Mouse (Mus musculus): Measurements from ENCODE around the gene Fzd10. TPM values are rescaled to one million over a fixed set of nuclear protein-coding genes. Genes with fewer than 3 reads are reported as not detected.

Fzd10 gene
- total RNA-seq, 1 experiment from 2014 or later: not detected

DNA sequence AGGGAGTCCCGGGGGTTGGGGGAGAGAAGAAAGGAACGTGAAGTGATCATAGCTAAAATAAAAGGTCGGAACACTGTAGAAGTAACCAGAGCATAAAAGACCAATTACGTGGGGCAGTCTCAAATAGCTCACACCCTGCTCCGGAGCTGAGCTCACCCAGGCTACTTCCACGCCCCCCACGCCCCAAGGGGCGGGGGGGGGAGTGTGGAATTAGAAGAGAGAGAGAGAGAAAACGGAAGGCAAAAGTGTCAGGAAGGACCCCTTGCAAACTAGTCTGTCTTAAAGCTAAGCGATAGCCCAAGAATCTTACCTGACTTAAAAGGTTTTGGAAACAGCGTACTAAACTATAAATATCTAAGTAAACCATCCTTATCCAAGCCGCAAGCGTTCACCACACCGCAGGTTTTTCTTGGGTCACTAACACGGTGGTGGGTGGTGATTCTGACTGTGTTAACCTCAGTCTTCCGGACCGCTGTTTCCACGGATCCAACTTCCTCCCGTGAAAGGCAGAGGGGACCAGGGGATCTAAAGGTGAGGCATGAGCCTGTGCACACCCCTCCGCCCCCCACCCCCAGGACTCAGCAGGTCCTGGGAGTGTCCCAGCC, 1.8 kb upstream of the Fzd10 start:
- ATAC-seq (replicated peaks; ENCODE audit: insufficient number of reproducible peaks, low FRiP score, low TSS enrichment, poor library complexity, severe bottlenecking): no peak

- no peak for ATAC-seq (replicated peaks; ENCODE audit: insufficient number of reproducible peaks, low FRiP score, low TSS enrichment, poor library complexity, severe bottlenecking)
These were observed 1.1 kb upstream of the Fzd10 start for GRCm38 (mm10) chr5:128599365-128600071.

GRCm38 (mm10) chr5:128601036-128602019, 684 bp downstream of the Fzd10 start:
- ATAC-seq (replicated peaks; ENCODE audit: insufficient number of reproducible peaks, low FRiP score, low TSS enrichment, poor library complexity, severe bottlenecking): no peak

DNA sequence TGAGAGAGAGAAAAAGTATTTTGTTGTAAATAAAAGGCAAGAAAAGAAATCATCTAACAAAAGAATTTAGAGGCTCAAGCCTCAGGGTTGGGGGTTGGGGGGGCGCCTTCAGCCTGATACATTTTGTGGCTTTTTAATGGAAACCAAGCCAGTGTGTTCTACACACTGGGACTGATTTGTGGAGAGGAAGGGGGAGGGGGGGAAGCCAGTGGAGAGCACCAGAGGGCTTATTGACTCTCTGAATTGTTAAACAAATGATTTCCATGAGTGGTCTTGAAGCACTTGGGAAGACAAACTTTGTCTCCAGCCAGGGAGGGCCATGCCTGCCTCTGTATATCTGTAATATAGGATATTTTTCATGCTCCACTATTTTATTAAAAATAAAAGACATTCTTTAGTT, 3.0 kb downstream of the Fzd10 start:
- no peak for ATAC-seq (replicated peaks; ENCODE audit: insufficient number of reproducible peaks, low FRiP score, low TSS enrichment, poor library complexity, severe bottlenecking)

DNA sequence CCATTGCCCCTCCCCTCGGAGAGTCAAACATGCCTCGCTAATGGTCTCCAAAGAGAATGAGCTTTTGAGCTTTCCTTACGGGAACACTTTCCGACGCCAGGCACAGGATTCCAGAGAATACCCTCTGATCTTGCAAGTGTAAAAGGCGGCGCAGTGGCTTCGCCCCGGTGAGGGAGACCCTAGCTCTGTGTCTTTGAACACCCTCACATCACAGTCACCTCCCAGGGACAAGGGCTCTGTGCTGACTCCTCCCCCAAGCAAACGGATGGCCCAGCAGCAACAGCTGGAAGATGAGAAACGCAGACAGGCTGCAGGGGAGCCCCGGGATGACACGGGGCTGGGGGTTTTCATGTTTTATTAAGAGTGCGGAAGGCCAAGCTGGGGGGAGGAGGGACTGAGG, 6.0 kb downstream of the Fzd10 start:
- ATAC-seq (replicated peaks; ENCODE audit: insufficient number of reproducible peaks, low FRiP score, low TSS enrichment, poor library complexity, severe bottlenecking): no peak

GRCm38 (mm10) chr5:128609091-128609490, 8.4 kb downstream of the Fzd10 start:
- ATAC-seq (replicated peaks; ENCODE audit: insufficient number of reproducible peaks, low FRiP score, low TSS enrichment, poor library complexity, severe bottlenecking): no peak

- no peak for ATAC-seq (replicated peaks; ENCODE audit: insufficient number of reproducible peaks, low FRiP score, low TSS enrichment, poor library complexity, severe bottlenecking)
These were observed 17.0 kb downstream of the Fzd10 start for GRCm38 (mm10) chr5:128617621-128618020.

DNA sequence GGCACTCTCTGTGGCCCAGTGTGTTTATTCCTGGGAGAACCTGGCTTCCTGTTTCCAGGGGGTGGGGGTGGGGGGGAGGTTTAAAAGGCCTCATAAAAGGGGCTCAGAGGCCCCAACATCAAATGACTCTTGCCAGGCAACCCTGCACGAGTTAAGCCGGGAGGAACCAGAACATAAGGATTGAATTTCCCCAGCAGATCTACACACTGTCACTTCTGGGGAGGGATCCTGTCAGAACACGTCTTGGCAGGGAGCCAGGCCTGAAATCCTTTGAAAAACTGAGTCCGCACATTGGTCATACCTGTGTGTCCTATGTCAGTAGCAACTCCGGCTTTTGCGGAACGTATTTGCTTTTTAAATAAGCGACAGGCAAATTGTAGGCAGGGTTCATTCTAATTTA, 19.3 kb downstream of the Fzd10 start:
- ATAC-seq (replicated peaks; ENCODE audit: insufficient number of reproducible peaks, low FRiP score, low TSS enrichment, poor library complexity, severe bottlenecking): no peak

DNA sequence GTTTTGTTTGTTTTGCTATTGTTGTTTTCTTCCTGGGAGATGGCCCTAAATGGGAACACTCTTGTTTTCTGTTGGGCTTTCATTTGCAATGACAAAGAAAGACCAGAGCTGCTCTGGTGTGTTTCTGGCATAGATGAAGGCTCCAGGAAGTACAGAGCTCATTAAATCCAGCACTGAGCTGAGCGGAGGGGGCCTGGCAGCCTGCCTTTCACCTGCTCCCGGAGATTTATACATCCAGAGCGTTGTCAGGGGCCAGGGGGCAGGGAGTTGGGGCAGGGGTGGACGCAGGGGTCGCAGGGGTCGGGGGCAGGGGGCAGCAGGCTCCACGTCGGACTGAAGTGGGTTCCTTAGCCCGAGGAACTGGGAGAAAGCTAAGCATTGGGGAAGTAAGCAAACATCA, 19.8 kb downstream of the Fzd10 start:
- no peak for ATAC-seq (replicated peaks; ENCODE audit: insufficient number of reproducible peaks, low FRiP score, low TSS enrichment, poor library complexity, severe bottlenecking)

- ATAC-seq (replicated peaks; ENCODE audit: insufficient number of reproducible peaks, low FRiP score, low TSS enrichment, poor library complexity, severe bottlenecking): no peak
These were observed 27.1 kb downstream of the Fzd10 start for GRCm38 (mm10) chr5:128627763-128628162.

DNA sequence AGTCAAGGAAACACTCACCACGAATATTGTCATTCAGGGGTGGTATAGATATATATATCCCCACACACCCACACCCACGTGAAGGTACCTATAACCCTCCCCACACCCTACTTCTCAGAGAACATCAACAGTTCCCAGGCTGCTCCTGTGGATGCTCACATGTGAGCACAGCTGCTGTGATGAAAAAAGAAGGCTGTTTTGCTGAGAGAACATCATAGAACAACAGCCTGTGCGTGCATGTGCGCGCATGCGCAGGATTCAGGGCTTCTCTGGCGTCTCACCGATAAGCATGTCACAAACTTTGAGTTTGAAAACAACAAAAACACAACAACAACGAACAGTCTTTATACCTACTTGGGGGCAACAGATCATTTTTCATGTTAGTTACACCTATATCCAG, 36.0 kb downstream of the Fzd10 start:
- no peak for ATAC-seq (replicated peaks; ENCODE audit: insufficient number of reproducible peaks, low FRiP score, low TSS enrichment, poor library complexity, severe bottlenecking)

- no peak for ATAC-seq (replicated peaks; ENCODE audit: insufficient number of reproducible peaks, low FRiP score, low TSS enrichment, poor library complexity, severe bottlenecking)
These were observed 36.7 kb downstream of the Fzd10 start for GRCm38 (mm10) chr5:128637071-128638015.

- ATAC-seq (replicated peaks; ENCODE audit: insufficient number of reproducible peaks, low FRiP score, low TSS enrichment, poor library complexity, severe bottlenecking): no peak
These were observed 38.1 kb downstream of the Fzd10 start for GRCm38 (mm10) chr5:128638716-128639115.

DNA sequence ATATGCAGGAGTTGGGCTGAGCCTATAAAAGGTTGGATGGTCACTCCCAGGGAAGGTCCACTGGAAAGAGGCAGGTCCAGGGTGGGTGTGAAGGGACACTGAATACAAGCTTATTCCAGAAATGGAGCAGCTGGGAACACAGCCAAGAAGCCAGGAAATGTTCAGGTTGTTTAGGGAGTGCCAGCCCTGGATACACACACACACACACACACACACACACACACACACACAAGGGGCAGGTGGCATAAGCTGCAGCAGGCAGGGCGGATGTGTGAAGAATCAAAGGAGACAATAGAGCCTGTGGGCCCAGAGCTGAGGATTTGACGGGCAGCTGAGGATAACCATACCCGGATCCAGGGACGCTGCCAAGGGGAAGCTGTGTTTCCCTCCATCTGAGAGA, 42.4 kb downstream of the Fzd10 start:
- ATAC-seq (replicated peaks; ENCODE audit: insufficient number of reproducible peaks, low FRiP score, low TSS enrichment, poor library complexity, severe bottlenecking): no peak

DNA sequence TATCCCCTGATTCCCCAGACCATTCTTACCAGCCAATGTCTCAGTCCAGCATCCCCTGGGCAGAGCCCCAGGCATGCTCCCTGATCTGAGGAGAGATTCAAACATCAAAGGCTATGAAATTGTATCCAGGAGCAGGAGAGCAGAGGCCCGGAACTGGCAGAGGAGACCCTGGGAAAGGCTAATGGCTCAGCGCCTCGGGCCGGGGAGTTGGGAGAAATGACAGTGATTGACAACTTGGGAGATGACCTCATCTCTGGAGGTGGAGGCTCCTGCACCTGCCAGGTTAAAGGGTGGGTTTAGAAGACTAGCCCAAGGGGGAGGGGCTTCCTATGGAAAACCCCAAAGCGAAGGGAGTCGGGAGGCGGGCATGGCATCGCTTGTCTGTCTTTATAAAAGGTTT, 45.1 kb downstream of the Fzd10 start:
- no peak for ATAC-seq (replicated peaks; ENCODE audit: insufficient number of reproducible peaks, low FRiP score, low TSS enrichment, poor library complexity, severe bottlenecking)

DNA sequence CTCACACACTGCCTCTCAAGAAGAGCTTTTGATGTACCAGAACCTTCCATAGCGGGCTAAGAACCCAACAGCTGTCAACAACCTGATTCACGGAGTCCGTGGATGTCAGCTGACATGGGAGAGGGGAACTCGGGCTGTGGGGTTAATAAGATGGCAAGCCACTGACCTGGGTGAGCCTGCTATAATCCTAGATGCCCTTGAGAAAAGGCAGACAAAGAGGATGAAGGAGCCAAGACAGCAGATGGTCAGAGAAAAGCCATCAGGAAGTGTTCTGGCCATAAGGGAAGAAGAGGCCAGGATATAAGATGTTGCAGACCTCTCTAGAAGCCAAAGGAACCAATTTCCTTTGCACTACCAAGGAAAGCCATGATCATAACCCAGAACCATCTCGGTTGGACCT, 45.6 kb downstream of the Fzd10 start:
- no peak for ATAC-seq (replicated peaks; ENCODE audit: insufficient number of reproducible peaks, low FRiP score, low TSS enrichment, poor library complexity, severe bottlenecking)

- ATAC-seq (replicated peaks; ENCODE audit: insufficient number of reproducible peaks, low FRiP score, low TSS enrichment, poor library complexity, severe bottlenecking): no peak
These were observed 46.6 kb downstream of the Fzd10 start for GRCm38 (mm10) chr5:128647221-128647730.

DNA sequence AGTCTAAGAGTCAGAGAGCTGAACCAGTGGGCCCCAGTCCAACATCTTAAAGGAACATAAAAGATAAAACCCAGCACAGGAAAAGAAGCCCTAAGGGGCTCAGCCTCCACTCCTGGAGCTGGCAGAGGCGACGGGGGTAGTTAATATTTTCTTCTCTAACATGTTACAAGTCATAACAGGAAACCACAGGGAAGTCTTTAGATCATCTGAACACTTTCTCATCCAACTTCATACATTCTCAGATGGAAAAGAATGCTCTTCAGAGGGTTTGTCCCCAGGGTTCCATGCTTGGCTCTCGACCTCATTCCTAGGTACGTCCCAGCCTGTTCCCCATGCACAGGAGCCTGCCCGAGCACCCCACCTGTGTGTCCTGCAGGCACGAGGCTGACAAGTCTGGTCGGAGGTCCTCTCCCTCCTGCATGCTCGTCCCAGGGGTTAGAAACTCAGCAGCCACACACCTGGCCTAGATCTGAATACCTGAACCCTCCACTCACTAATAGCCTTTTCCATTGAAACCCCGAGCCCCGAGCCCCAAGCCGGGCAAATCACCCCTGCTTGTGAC, 48.8 kb downstream of the Fzd10 start:
- ATAC-seq (replicated peaks; ENCODE audit: insufficient number of reproducible peaks, low FRiP score, low TSS enrichment, poor library complexity, severe bottlenecking): no peak
